Mouse (Mus musculus) CD4-positive helper T cell, adult 2 months (primary cell): ENCODE results near the gene Fxr1.
"Not testable (repeated sequence)": the region's sequence is repeated elsewhere in the genome, so short reads cannot be mapped to it uniquely, and the experiment has no call there.

Source experiments
- DNase-seq: peaks from one replicate; pipeline ENCODE4 v3.0.0-alpha.2; 2012; ENCODE audit warnings: low read depth, missing footprints, low spot score

Fxr1 gene

DNA sequence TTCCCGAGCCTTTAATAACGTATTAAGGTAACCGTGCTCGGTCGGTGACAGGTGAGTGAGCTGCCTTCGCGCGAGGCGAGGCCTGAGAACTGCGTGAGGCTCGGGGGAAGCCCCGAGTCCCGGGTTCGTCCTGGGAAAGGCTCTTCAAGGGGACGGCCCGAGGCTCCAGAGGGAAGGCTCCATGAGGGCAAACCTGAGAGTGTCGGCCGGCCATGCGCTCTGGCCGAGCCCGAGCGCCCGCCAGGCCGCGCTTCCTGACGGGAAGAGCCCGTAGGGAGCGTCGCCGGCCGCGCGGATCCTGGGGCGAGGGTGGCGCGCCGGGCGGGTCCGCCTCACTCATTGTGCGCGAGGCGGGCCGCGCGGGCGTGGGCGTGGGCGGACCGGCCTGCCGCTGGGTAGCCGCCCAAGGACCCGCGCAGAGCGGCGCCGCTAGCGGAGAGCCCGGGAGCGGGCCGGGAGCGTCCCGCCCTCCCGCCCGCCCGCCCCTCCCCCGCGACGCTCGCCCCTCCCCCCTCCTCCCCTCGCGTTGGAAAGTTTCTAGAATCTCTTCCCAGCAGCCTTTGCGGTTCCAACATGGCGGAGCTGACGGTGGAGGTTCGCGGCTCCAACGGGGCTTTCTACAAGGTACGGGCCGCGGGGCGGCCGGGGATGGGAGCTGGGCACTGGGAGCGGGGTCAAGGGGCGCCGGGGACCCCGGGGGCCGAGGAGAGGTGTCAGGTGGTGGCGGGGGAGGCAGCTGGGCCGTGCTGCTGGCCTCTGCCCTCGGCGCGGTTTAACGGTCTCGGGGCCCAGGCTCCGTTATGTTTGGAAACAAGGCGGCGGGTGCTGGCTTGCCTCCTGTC lies at the start of gene Fxr1:
TSS of gene Fxr1 (plus strand) at position 404 of the 842 bp plus-strand sequence.
- peak; percentile 85 for DNase-seq

DNA sequence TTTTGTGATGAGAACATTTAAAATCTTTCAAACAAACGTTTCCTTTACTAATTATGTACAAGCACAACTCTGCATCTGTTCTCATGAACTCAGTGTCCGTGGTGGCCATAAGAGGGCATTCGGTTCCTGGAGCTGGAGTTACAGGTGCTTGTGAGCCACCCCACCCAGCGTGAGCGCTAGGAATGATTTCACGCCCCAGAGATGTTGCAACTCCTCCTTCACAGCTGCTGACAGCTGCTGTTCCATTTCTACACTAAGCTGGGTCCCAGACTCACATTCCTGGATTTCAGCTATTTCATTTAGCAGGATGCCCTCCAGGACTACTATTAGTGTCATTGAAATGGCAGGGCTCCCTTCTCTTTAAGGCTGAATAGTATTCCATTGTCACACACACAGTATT lies 40.3 kb upstream of the Fxr1 start:
- DNase-seq, result no peak

DNA sequence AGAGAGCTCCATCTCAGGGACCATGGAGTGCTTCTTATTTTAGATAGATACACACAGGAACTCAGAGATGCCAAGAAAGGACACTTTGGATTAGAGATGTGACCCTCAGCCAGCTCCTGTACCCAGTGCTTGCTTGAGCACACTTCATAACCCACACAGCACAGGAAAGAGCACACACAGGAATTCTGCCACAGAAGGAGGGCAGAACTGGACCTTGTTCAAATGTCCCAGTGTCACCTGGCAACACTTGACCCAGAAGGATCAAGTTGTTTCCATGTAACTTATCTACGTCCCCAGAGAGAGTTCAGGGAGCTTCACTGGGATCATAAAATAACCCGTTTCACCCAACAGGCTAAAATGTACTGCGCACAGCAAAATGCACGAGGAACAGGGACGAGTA lies 37.0 kb upstream of the Fxr1 start:
- no peak for DNase-seq

DNA sequence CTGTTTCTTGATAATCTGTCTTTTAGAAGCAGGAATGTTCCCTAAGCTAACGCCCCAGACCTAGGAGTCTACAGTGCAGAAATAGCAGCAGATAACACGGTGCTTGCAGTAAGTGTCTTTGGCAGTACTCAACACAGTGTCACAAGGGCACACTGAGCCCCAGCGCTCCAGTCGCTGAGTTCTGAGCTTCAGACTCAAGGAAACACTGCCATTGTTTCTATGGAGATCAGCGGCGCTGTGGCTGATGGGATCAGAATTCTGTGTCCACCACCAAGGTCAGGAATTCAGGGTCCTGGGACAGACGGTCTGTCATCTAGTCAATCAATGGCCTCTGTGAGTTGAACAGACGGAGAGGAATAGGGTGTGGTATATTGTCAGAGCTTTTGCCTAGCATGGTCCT lies 30.4 kb upstream of the Fxr1 start:
- DNase-seq, result no peak

DNA sequence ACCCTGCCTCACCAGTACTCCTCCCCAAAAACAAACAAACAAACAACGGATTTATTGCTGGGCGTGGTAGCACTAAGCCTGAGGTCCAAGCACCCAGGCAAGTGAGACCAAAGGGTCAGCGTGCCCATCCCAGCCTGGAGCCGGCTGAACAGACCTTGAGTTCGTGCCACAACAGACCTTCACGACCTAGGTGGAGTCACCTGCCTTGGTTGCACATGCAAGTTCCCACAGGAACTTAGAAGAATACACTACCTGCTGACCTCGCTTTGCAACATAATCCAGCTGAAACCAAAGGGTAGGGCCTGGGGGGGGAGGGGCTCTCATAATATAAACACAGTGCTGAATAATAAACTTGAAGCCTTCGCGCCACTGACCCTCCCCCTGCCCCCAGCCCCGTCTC lies 29.3 kb upstream of the Fxr1 start:
- DNase-seq, result no peak

DNA sequence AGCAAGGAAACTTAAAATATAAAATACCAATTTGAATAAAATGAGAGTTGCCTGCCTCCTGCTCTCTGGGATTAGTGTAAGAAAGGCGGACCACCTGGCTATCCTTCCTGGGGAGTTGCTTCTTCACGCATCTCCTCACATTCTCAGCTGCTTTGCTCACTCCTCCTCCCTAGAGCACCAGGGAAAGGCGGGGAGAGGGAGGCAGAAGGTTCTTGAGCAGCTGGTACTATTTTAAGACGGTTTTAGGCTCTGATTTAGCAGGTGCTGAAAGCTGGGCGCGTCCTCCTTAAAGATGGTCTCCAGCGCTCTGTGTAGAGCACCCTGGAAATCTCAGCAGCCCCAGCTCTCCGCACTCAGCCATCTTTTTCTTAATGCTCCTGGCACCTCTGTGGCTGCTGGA lies 28.8 kb upstream of the Fxr1 start:
- no peak for DNase-seq

DNA sequence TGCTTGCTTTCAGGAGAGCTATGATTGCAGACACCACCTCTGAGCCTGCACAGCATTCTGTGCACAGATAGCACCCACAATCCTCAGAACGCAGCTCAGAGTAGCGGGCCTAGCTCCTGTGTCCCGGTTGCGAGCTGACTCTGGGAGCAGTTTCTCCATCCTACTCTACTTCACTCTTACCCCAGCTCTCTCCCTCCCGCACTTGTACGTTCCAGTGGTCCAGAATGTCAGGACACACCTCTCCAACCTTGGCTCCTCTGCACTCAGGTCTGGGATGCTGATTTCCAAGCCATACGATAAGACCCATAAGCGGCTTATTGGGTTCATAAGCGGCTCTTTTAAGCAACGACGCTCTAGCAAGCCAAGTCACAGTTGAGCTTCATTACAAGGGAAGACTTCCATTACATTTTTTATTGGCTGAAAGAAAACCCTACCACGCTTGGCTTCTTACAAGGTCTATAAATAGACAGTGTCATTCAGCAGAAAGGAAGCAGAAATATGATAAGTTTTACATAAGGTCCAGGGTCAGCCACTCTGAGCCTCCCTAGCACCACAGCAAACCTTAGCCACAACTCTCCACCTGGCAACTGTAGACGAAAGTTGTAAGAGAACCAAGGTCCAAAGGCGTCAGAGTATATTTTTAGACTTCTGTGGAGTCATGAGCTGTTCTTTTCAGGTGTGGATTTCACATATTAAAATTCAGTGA lies 26.2 kb upstream of the Fxr1 start:
- DNase-seq, result no peak

DNA sequence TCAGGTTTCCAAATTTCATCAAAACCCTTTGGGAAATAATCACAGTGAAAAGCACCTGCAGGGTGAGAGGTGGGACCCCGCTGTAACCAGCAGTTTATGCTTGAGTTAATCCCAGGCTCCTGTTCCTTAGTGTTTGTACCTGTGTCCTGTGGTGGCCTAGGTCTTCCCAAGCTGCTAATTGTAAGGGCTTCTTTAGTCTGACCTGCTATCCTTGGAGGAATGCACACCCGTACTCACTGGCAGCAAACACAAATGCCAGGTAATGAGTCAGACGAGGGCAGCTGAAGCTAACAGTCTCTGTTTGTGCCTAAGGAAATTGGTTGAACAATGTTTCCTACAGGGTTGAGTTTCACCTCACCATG lies 25.6 kb upstream of the Fxr1 start:
- DNase-seq, result no peak

DNA sequence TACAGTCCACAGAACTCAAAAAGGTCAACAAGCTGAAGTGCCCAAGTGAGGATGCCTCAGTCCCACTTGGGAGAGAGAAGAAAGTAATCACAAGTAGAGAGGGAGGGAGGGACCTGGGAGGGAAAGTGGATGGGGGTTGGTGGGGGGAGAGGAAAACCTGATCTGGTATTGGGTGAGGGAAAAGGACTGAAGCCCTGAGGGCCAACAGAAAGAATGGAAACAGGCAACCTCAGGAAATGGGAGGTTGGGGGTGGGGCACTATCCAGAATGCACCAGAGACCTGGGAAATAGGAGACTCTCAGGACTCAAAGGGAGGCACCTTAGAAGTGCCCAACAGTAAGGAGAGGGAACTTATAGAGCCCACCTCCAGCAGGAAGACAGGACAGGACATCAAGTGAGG lies 18.1 kb upstream of the Fxr1 start:
- DNase-seq, result not testable (repeated sequence)

DNA sequence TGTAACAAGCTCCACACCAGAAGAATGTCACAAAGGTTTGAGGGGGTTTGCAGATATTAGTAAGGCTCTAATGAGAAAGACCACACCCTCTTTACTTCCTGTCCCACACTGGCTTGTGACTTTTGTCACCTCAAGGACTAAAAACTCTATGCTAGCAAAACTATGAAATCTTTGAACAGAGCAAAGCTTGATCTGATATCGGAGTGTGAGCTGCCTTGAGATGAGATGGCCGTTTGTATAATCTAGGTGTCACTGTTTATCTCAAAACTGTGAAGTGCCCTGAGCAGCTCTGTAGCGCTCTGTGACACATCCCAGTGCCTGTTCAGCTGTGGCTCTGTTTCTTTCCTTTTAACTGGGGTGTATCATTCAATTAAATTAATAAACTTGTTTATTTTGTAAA lies 15.9 kb upstream of the Fxr1 start:
- no peak for DNase-seq

DNA sequence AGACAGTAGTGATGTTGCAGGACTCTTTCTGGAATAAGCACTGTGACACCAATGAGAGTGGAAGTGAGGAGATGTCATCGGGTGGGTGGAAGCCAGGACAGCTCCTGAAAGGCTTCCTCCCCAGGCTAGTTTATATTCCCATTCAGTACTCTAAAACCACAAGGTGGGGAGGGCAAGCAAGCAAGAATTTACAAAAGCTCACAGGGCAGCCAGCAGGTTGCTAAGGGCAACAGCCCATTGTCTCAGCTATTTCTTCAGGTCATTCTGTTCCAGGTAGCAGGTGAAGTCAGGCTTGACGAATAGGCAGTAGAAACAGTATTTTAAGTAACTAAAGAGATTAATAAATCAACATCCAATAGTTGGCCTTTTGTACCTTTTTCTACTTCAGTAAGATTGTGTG lies 13.4 kb upstream of the Fxr1 start:
- no peak for DNase-seq

DNA sequence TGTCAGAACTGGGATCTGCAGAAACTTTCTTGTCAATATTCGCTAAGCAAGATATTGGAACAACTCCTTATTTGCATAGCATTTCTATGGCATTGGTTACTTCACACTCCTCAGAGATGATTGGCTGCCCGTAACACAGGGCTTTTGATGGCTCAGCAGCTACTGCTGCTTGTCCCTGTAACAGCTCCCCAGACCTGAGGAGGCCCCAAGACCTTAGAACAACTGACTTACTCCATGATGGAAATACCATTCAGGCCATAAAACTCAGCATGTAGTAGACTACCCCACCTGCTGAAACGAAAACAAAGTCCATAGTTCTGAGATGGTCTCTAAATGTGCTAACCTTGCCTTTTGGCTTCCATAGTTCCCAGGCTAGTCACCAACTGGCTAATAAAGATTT lies 12.9 kb upstream of the Fxr1 start:
- DNase-seq, result no peak

DNA sequence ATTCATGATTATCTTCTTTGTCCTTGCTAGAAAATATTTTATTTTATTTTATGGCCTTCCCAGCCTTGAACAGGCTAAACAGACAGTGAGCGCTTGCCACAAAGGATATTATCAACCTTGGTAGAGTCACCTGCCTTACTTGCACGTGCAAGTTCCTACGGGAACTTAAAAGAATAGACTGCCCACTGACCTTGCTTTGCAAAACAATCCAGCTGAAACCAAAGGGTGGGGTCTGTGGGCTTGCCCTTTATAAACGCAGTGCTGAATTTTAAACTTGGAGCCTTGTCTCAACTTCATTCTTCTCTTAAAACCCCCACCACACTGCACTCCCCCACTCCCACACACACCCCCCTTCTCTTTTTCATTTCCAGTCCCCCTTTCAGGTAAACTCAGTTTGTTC lies 12.1 kb upstream of the Fxr1 start:
- no peak for DNase-seq

DNA sequence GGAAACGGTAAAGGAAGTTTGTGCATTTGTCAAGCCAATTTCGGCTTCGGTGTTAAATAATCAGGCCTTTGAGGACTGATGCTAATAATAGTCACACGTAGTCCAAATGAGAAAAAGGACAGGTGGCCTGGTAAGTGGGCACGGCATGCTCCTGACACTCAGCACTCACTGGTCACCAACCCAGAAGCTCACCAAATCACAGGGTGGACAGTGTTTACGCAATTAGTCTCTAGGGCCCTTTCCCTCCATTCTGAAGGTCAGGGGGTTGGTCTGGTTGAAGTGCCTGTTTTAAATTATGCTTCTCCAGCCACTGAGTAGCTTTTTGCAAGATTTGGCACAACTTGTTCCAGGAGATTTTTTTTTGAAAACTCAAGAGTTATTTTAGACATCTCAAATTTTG lies 11.6 kb upstream of the Fxr1 start:
- no peak for DNase-seq

DNA sequence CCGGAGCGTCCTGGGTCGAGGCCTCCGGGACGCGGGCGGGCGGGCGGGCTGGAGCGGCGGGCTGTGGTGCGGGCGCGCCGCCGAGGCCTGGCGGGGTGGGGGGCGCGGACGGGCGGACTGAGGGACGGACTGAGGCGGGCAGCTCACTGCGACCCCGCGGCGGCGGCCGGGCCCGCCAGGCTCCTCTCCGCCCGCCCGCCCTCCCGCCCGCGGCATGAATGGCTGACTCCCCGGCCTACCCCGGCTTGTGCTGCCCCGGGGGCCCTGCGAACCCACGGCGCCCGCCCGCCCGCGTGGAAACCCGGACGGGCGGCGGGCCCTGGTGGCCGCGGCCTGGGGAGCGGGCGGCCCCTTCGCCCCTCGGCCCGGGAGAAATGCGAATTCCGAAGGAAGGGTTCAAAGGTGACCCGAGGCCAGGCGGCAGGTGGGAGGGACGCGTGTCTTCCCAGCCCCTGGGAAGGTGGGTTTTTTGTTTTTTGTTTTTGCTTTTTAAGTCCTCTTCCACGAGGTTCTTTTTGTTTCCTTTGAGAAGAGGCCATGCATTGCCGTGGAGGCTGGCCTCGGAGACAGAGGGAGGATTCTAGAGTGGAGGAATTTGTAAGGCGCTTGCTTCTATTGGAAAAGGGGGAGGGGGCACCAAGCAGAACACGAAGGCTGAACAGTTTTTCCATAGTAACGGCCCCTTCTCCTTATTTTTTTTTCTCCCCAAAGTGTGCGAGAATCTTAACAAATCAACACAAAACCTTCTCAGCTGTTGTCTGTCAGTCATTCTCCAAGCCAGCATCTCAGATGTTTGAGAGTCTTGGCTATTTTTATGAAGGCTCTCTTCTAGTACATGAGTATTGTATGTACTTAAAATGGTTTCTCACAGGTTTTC lies 877 bp downstream of the Fxr1 start:
- DNase-seq, result peak; percentile 34

DNA sequence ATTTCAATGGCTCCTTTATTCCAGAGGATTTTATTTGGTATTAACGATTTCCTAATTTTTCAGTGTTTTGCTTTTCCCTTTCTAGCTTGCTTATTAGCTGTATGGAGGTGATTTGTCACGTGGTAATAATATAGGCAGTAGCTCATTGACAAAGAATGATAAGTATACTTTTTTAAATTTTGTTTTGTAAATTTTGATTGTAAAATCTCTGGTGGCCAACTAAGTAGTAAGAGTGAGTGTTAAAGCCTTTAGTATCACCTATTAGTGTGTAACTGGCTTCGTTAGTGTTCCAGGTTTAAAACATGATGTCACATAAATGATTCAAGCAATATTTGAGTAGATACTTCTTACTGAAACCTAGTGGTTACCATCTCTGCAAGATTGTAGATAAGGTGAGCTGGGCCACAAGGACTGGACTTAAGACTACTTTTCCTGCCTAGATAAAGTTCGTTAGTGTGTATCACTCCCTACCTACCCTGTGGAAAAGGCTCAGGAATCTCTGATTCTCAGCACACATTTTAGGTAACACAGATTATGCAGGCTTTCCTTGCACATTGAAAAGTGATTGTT lies 1.6 kb downstream of the Fxr1 start:
- no peak for DNase-seq

DNA sequence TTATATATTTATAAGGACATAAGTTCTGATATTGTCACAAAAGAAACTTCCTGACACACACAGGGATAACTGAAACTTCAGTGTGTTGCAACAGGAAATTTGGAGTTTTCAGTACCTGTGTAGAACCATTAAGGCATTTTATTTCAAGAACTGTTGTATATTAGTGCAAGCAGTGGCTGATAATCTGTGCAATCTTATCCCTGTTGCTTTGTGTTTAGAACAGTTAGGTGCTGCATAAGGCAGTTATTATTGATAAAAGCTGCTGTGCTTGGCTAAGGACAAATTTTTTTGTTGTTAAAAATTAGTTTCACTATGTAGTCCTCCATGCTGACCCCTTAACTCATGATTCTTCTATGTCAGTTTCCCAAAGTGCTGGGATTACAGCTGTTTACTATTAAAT lies 9.2 kb downstream of the Fxr1 start:
- DNase-seq, result no peak

DNA sequence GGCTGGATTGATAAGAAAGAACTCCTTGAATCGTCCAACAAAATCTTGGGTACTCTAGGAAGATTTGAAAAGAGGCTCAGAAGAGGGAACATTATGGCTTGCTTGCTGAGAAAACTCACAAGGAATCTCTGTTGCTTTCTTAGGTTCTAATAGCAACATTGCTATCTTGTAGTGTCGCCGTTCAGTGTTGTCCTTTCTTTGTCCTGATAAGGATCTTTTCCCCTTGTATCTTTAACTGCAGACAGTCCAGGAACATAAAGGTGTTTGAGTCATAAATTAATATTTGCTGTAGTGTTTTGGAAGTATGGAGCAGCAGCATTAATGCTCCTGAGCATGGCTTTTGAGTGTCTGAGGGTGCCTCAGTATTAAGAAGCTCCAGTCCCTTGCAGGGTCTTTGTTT lies 10.9 kb downstream of the Fxr1 start:
- no peak for DNase-seq

DNA sequence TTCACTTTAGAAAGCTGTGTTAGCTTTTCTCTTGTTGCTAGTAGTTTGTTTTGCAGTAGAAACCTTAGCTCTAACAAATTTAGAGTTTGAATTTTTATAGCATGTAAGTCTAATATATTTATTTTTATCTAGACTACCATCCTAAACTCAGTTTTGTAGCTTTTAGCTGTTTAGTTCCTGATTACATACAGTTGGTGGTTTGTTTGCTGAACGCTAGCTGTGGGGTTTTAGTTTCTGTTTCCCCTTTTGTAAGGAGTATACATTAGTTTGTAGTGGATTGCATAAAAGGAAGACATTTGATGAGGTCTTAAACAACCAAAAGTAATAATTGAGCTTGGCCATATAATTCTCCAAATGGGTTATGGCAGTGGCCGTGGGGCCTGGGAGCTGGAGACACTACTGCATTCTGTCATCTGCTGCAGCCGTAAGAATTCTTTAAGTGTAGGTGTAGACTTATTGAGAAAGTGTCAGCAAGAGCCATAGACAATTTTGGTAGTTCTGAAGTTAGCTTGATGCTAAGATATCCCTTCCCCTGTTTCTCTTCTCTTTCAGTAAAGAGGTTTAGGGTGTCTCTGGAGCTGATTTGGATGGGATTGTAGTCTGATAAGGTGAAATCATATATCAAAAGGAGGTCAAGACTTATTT lies 14.1 kb downstream of the Fxr1 start:
- DNase-seq, result peak; percentile 32

DNA sequence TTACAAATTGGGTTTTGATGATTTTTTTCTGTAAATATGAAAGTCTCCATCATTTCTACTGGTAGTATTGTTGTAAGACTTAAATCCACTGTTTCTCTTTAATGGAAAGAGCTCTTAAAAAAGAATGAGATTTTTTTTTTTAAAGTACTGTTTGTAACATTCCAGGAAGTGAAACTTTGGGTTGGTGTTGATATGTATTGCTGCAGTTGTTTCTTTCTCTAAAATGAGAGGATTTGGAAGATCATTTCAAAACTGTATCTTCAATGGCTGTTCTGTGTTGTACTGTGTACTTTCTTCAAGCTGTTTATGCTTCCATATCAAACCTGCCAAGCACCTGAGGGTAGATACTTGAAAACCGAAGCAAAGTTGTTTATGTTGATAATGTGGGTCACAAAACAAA lies 15.1 kb downstream of the Fxr1 start:
- no peak for DNase-seq

DNA sequence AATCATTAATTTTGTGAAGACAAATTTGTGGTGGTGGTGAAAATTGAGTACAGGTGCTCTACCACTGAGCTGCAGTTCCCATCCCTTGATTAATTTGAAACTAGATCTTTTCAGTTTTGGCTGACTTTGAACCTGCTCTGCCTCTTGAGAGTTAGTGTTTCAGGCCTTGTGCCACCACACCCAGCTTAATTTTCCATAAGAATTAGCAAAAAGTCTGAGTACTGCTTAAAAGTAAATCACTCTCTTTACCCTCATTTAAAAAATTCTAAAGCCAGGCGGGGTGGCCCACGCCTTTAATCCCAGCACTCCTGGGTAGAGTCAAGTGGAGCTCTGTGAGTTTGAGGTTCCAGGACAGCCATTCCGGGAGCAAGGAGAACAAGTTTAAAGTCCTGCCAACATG lies 16.0 kb downstream of the Fxr1 start:
- DNase-seq, result no peak

DNA sequence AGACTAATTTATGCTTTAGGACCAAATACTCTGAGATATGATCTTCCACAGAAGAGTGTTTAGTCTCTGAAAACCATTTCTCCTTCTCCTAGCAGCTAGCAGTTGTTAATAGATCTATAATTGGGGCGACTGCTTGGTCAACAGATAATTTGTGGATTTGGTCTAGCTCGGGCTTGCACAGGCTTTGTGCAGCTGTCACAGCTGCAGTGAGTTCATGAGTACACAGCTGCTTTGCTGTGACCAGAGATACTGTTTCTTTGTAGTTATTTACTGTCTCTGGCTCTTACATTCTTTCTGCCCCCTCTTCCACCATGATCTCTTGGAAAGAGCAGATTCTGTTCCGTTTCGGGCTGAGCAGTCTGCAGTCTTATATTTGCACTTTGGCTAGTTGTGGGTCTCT lies 22.2 kb downstream of the Fxr1 start:
- DNase-seq, result no peak
